27 mouse cellular contexts compared by ENCODE assay signal in genomic region chr10:52159704-52160103, GRCm38 (mm10). TPM values are rescaled to one million over a fixed set of nuclear protein-coding genes. Genes with fewer than 3 reads are reported as not detected.
DNase-seq lines count a peak whose midpoint lies in the region; ATAC-seq and TF ChIP-seq lines count a peak whose summit lies in the region.
"Had no signal": no experiment of that assay in that cellular context is flagged by ENCODE, and none has a peak within 500 bp of the region (broad histone marks: within the 10 kb centered on the region; RNA-seq: fewer than 3 reads in every experiment).

No protein-coding gene starts in this region.

- dilution Hi-C loops in CH12.LX (cut with MboI; ENCODE audit: extremely low pct_ligation_motif_present, extremely low pct_unique_long_range_greater_than_20kb, low sequenced_read_pairs) = no loop called here

- 91% methylated on average over 3 of the region's 3 CpGs for whole genome bisulfite sequencing in hindbrain, embryonic 14.5 days
- WGBS in hindbrain, embryonic 16.5 days = 95% methylated on average over 3 of the region's 3 CpGs
- WGBS in heart, embryonic 10.5 days = 96% methylated on average over 3 of the region's 3 CpGs

- H3K9me3 ChIP-seq in hindbrain, embryonic 14.5 days (ENCODE audit: control insufficient read depth, low read length) = no peaks in the 10 kb centered on the region
- H3K9me3 ChIP-seq in hindbrain, embryonic 16.5 days (ENCODE audit: control insufficient read depth, low read length) = no peaks in the 10 kb centered on the region
- H3K9me3 ChIP-seq in CH12.LX (replicated peaks; ENCODE audit: low read length) = no peaks in the 10 kb centered on the region
- no peaks in the 10 kb centered on the region for H3K9me3 ChIP-seq in ES-E14 (ENCODE audit: control insufficient read depth, insufficient read depth, low read depth, low read length)
- H3K9me3 ChIP-seq in MEL (replicated peaks; ENCODE audit: insufficient read depth, low read length) = no peaks in the 10 kb centered on the region
- H3K9me3 ChIP-seq in heart, embryonic 10.5 days = no peaks in the 10 kb centered on the region
- H3K9me3 ChIP-seq: G1E had no signal

- no peak overlapping the region for H3K27ac ChIP-seq in hindbrain, embryonic 14.5 days
- no peak overlapping the region for H3K27ac ChIP-seq in hindbrain, embryonic 16.5 days (ENCODE audit: low read depth, low read length)
- no peak overlapping the region for H3K27ac ChIP-seq in CH12.LX (ENCODE audit: insufficient read depth, low read depth)
- H3K27ac ChIP-seq in ES-E14 (ENCODE audit: insufficient read depth, low read depth, low read length, poor library complexity, severe bottlenecking) = no peak overlapping the region
- H3K27ac ChIP-seq in MEL (ENCODE audit: control insufficient read depth, low read depth, low read length) = no peak overlapping the region
- no peak overlapping the region for H3K27ac ChIP-seq in heart, embryonic 10.5 days

- no peak for TF ChIP-seq EP300 in CH12.LX (IDR thresholded peaks at IDR 0.05; ENCODE audit: low read length)
- TF ChIP-seq EP300 in MEL (IDR thresholded peaks at IDR 0.05; ENCODE audit: low read depth in 1 of 2, low read length in 2 of 2) = no peak

- H3K4me1 ChIP-seq in hindbrain, embryonic 14.5 days (replicated peaks; ENCODE audit: control insufficient read depth, insufficient read depth, low read length) = no peaks in the 10 kb centered on the region
- H3K4me1 ChIP-seq in hindbrain, embryonic 16.5 days (ENCODE audit: control insufficient read depth, insufficient read depth, low read depth, low read length) = no peaks in the 10 kb centered on the region
- H3K4me1 ChIP-seq in CH12.LX (ENCODE audit: control insufficient read depth in 1 of 2, insufficient read depth in 2 of 2) = no peaks in the 10 kb centered on the region
- H3K4me1 ChIP-seq in ES-E14 (ENCODE audit: control insufficient read depth in 2 of 2, insufficient read depth in 2 of 2, low read length in 2 of 2, poor library complexity in 1 of 2) = no peaks in the 10 kb centered on the region
- no peaks in the 10 kb centered on the region for H3K4me1 ChIP-seq in MEL (ENCODE audit: control insufficient read depth in 1 of 2, insufficient read depth in 2 of 2, low read length in 2 of 2)
- H3K4me1 ChIP-seq in heart, embryonic 10.5 days = no peaks in the 10 kb centered on the region

- H3K9ac ChIP-seq in hindbrain, embryonic 14.5 days = no peak overlapping the region
- no peak overlapping the region for H3K9ac ChIP-seq in hindbrain, embryonic 16.5 days (ENCODE audit: low read depth, low read length)
- no peak overlapping the region for H3K9ac ChIP-seq in CH12.LX (ENCODE audit: insufficient read depth, low read depth)
- H3K9ac ChIP-seq in ES-E14 (ENCODE audit: insufficient read depth, low read depth, low read length, poor library complexity, severe bottlenecking) = no peak overlapping the region
- no peak overlapping the region for H3K9ac ChIP-seq in MEL (ENCODE audit: control insufficient read depth, low read depth, low read length, poor library complexity, severe bottlenecking)

- ATAC-seq in hindbrain, embryonic 14.5 days (ENCODE audit: low FRiP score) = no peak
- no peak for ATAC-seq in hindbrain, embryonic 16.5 days
- ATAC-seq: activated CD4-positive, CD25-positive, alpha-beta regulatory T cell, adult 4 months; CD4-positive, CD25-positive, alpha-beta regulatory T cell, adult 4 months; Patski had no signal

- H3K4me3 ChIP-seq in hindbrain, embryonic 14.5 days (replicated peaks; ENCODE audit: low read length) = no peak overlapping the region
- H3K4me3 ChIP-seq in hindbrain, embryonic 16.5 days (ENCODE audit: low read length) = no peak overlapping the region
- H3K4me3 ChIP-seq in CH12.LX (replicated peaks in 1 of 3; ENCODE audit: low read depth in 2 of 3, low read length in 2 of 3, poor library complexity in 1 of 3) (no peak overlapping the region), ES-E14 (ENCODE audit: insufficient read depth in 1 of 2, low read depth in 1 of 2, low read length in 2 of 2, poor library complexity in 1 of 2, severe bottlenecking in 1 of 2) (no peak overlapping the region), MEL (ENCODE audit: control insufficient read depth in 1 of 2, insufficient read depth in 1 of 2, low read depth in 2 of 2, low read length in 2 of 2) (no peak overlapping the region)
- no peak overlapping the region for H3K4me3 ChIP-seq in heart, embryonic 10.5 days

- DNase-seq in hindbrain, embryonic 14.5 days (ENCODE audit: low spot score) = peak; percentile 7
- no peak for DNase-seq in CH12.LX (ENCODE audit: extremely low read depth)
- DNase-seq in ES-E14 (ENCODE audit: low read depth, low spot score) = no peak
- no peak for DNase-seq in MEL (ENCODE audit: low read depth, low spot score)
- no peak for DNase-seq in cerebellum, adult 18-20 months
- no peak for DNase-seq in lung, postnatal 25 days (ENCODE audit: low spot score)
- no peak for DNase-seq in heart, embryonic 10.5 days (ENCODE audit: low spot score)
- DNase-seq: adrenal gland, adult 2 months; adrenal gland, adult 8-10 months; adrenal gland, postnatal 10 days; adrenal gland, postnatal 14 days; adrenal gland, postnatal 25 days; adrenal gland, postnatal 36 days; B cell, adult 2 months; cerebellum, adult 11 months; cerebellum, adult 11-12 months; cerebellum, adult 2 months; cerebellum, adult 8-10 months; cerebellum, adult 9-10 months had no signal

- no peak overlapping the region for H3K4me2 ChIP-seq in hindbrain, embryonic 14.5 days (replicated peaks)
- H3K4me2 ChIP-seq in hindbrain, embryonic 16.5 days (ENCODE audit: low read length) = no peak overlapping the region
- no peak overlapping the region for H3K4me2 ChIP-seq in CH12.LX (ENCODE audit: insufficient read depth, low read depth, poor library complexity, severe bottlenecking)

- no peaks in the 10 kb centered on the region for H3K36me3 ChIP-seq in hindbrain, embryonic 14.5 days (replicated peaks; ENCODE audit: control insufficient read depth, insufficient read depth)
- no peaks in the 10 kb centered on the region for H3K36me3 ChIP-seq in hindbrain, embryonic 16.5 days (ENCODE audit: control insufficient read depth, insufficient read depth, low read length)
- no peaks in the 10 kb centered on the region for H3K36me3 ChIP-seq in CH12.LX (replicated peaks in 1 of 2; ENCODE audit: control insufficient read depth in 1 of 2, insufficient read depth in 1 of 2, low read length in 1 of 2)
- no peaks in the 10 kb centered on the region for H3K36me3 ChIP-seq in ES-E14 (ENCODE audit: control insufficient read depth, insufficient read depth, low read length, poor library complexity, severe bottlenecking)
- H3K36me3 ChIP-seq in MEL (ENCODE audit: control insufficient read depth in 1 of 2, insufficient read depth in 2 of 2, low read length in 2 of 2) = no peaks in the 10 kb centered on the region
- no peaks in the 10 kb centered on the region for H3K36me3 ChIP-seq in heart, embryonic 10.5 days
- H3K36me3 ChIP-seq: G1E had no signal

- no peaks in the 10 kb centered on the region for H3K27me3 ChIP-seq in hindbrain, embryonic 14.5 days (ENCODE audit: control insufficient read depth, insufficient read depth, low read length)
- no peaks in the 10 kb centered on the region for H3K27me3 ChIP-seq in hindbrain, embryonic 16.5 days (replicated peaks; ENCODE audit: control insufficient read depth, insufficient read depth, low read length)
- no peaks in the 10 kb centered on the region for H3K27me3 ChIP-seq in CH12.LX (replicated peaks)
- H3K27me3 ChIP-seq in MEL (ENCODE audit: control insufficient read depth in 1 of 2, insufficient read depth in 2 of 2, low read length in 2 of 2) = peaks cover 0 to 1% of the 10 kb centered on the region in 2 experiments; a peak in 2 of 4 replicates
- H3K27me3 ChIP-seq in heart, embryonic 10.5 days (ENCODE audit: insufficient read depth, poor library complexity, severe bottlenecking) = no peaks in the 10 kb centered on the region

- TF ChIP-seq RAD21 in CH12.LX (IDR thresholded peaks at IDR 0.05; ENCODE audit: low read depth, low read length) (no peak), MEL (IDR thresholded peaks at IDR 0.05; ENCODE audit: low read depth, low read length) (no peak)

- no peak for TF ChIP-seq POLR2A in CH12.LX (IDR thresholded peaks at IDR 0.05; ENCODE audit: low read depth, low read length)
- TF ChIP-seq POLR2A in MEL (IDR thresholded peaks at IDR 0.05; ENCODE audit: control insufficient read depth in 1 of 2, insufficient read depth in 1 of 2, low read depth in 1 of 2, low read length in 2 of 2, poor library complexity in 1 of 2) = no peak

- H3K79me2 ChIP-seq in CH12.LX (replicated peaks; ENCODE audit: control insufficient read depth, extremely low read depth, insufficient read depth, poor library complexity, severe bottlenecking) (no peaks in the 10 kb centered on the region), MEL (ENCODE audit: control insufficient read depth, insufficient read depth, low read length, poor library complexity) (no peaks in the 10 kb centered on the region)

- in situ Hi-C loops in CH12.LX (cut with MboI; ENCODE audit: low pct_ligation_motif_present, low pct_unique_long_range_greater_than_20kb, low sequenced_read_pairs) = no loop called here
- in situ Hi-C loops in ES-E14 (cut with MboI; ENCODE audit: low sequenced_read_pairs in 2 of 2, unreplicated experiment in 2 of 2) = no loop called here

- TF ChIP-seq CTCF in CH12.LX (conservative IDR thresholded peaks at IDR 0.05 in 1 of 2, IDR thresholded peaks at IDR 0.05 in 1 of 2; ENCODE audit: low read depth in 2 of 2, low read length in 2 of 2) (no peak), MEL (IDR thresholded peaks at IDR 0.05 in 2 of 3, conservative IDR thresholded peaks at IDR 0.05 in 1 of 3; ENCODE audit: control insufficient read depth in 1 of 3, insufficient read depth in 1 of 3, low read depth in 2 of 3, low read length in 3 of 3, poor library complexity in 1 of 3, severe bottlenecking in 1 of 3) (no peak)

TF ChIP-seq in CH12.LX, 34 proteins besides CTCF, POLR2A, EP300 and RAD21 (continues in another document):
- TF ChIP-seq UBTF (IDR thresholded peaks at IDR 0.05; ENCODE audit: low read depth, low read length) = no peak

TF ChIP-seq in ES-E14, 5 proteins besides CTCF, POLR2A, EP300 and RAD21 (continues in another document):
- TF ChIP-seq CHD2 (IDR thresholded peaks at IDR 0.05; ENCODE audit: low read depth, low read length) = no peak

TF ChIP-seq in MEL, 35 proteins besides CTCF, POLR2A, EP300 and RAD21:
- TF ChIP-seq ZNF384 (IDR thresholded peaks at IDR 0.05; ENCODE audit: low read depth, low read length) (no peak), MAFK (IDR thresholded peaks at IDR 0.05; ENCODE audit: borderline replicate concordance, low read depth, low read length) (peak; percentile 47; the same call in 1 of the 2 replicates)

RNA-seq across cellular contexts. Expression of gene Ros1, which starts 35.3 kb away (rescaled TPM):
- 0.04 TPM in 1 of 2 replicates, not detected in the other for polyA plus RNA-seq in hindbrain, embryonic 14.5 days (2014; fragmentation: Nextera tagmentation; extraction: Ambion mirVana)
- polyA plus RNA-seq in hindbrain, embryonic 16.5 days (2015; fragmentation: Nextera tagmentation; extraction: Ambion mirVana) = not detected in 2 replicates
- not detected in 2 replicates for total RNA-seq in CH12.LX (2012; rRNA removed)
- not detected in 2 replicates for total RNA-seq in CH12.LX (2014; rRNA removed)
- polyA plus RNA-seq in CH12.LX (2012; ENCODE audit: insufficient read length, low read depth) = not detected in 2 replicates
- 0.04 TPM in 1 of 2 replicates, not detected in the other for total RNA-seq in ES-E14 (2012; rRNA removed)
- not detected in 2 replicates for total RNA-seq in MEL (2012; rRNA removed)
- not detected for polyA plus RNA-seq in MEL (2012; ENCODE audit: insufficient read depth in 1 of 2, insufficient read length in 2 of 2, low read depth in 1 of 2, low replicate concordance in 2 of 2, missing spikeins in 1 of 2)
- not detected in 2 replicates for polyA plus RNA-seq in heart, embryonic 10.5 days (2016; fragmentation: Nextera tagmentation; extraction: Ambion mirVana)
- total RNA-seq: adrenal gland, adult 18-20 months; adrenal gland, adult 2 months; adrenal gland, postnatal 14 days; adrenal gland, postnatal 25 days had no signal
- polyA plus RNA-seq: activated CD4-positive, CD25-positive, alpha-beta regulatory T cell, adult 4 months; adrenal gland, adult 2 months; brain, embryonic 14.5 days; C2C12; CD4-positive, CD25-positive, alpha-beta regulatory T cell, adult 4 months; cerebellum, adult 2 months; G1E had no signal
